Mouse (Mus musculus) hindbrain, embryonic 15.5 days (tissue): ENCODE data around the gene Zc2hc1c. TPM values are rescaled to one million over a fixed set of nuclear protein-coding genes. Genes with fewer than 3 reads are reported as not detected.

Source experiments
- ATAC-seq: fragments of 200-750 bp; cut with Nextera tagmentation; 2 replicates; pipeline ENCODE4 v1.8.0; 2017; ENCODE audit warnings: low read depth, moderate number of reproducible peaks, moderate TSS enrichment; ENCODE audit not compliant: low FRiP score
- H3K27ac ChIP-seq: fragments of 300-500 bp; sonication (generic); replicated peaks from 2 replicates; pipeline ENCODE4 v1.5.1; 2015; ENCODE audit warnings: mild to moderate bottlenecking, inconsistent platforms
- H3K27me3 ChIP-seq: fragments of 300-500 bp; sonication (generic); 2 replicates; pipeline ENCODE4 v1.6.1; 2015; ENCODE audit warnings: control low read depth, inconsistent platforms
- H3K36me3 ChIP-seq: fragments of 300-500 bp; sonication (generic); 2 replicates; pipeline ENCODE4 v1.6.1; 2015; ENCODE audit warnings: control low read depth, inconsistent platforms
- H3K4me1 ChIP-seq: fragments of 300-500 bp; sonication (generic); replicated peaks from 2 replicates; pipeline ENCODE4 v1.6.1; 2015; ENCODE audit warnings: control low read depth, inconsistent platforms
- H3K4me2 ChIP-seq: fragments of 300-500 bp; sonication (generic); 2 replicates; pipeline ENCODE4 v1.6.1; 2015; ENCODE audit warnings: moderate library complexity, mild to moderate bottlenecking, inconsistent platforms
- H3K4me3 ChIP-seq: fragments of 300-500 bp; sonication (generic); 2 replicates; pipeline ENCODE4 v1.5.1; 2015; ENCODE audit warnings: mild to moderate bottlenecking, inconsistent platforms
- H3K9ac ChIP-seq: fragments of 300-500 bp; sonication (generic); 2 replicates; pipeline ENCODE4 v1.6.1; 2015; ENCODE audit warnings: inconsistent platforms
- H3K9me3 ChIP-seq: fragments of 300-500 bp; sonication (generic); 2 replicates; pipeline ENCODE4 v1.6.1; 2016; ENCODE audit warnings: control low read depth, inconsistent platforms
- WGBS: fragments of 180-500 bp; shearing (Covaris S2); methylation state at CpG from one replicate; pipeline ENCODE4 v1.1.7; 2015; 5-methylcytosine and 5-hydroxymethylcytosine counted together
- polyA plus RNA-seq: library from polyadenylated mRNA; unstranded; fragments of >200 nt; fragmentation: Nextera tagmentation; extraction: Ambion mirVana; gene quantifications from 2 replicates; pipeline ENCODE4 v1.2.1, GENCODE M21; 2015

The Zc2hc1c gene
- polyA plus RNA-seq, 1 experiment from 2014 or later, result 2.2 TPM

GRCm38 (mm10) chr12:85286941-85287340 is 1.4 kb upstream of the Zc2hc1c start:
- 41% methylated on average over 4 of the region's 5 CpGs for WGBS
- Histone ChIP-seq H3K4me1 (peaks cover 20% of the 10 kb centered on the region), H3K4me3 (no peak overlapping the region), H3K36me3 (no peaks in the 10 kb centered on the region), H3K27ac (no peak overlapping the region), H3K9ac (no peak overlapping the region), H3K4me2 (no peak overlapping the region), H3K27me3 (no peaks in the 10 kb centered on the region), H3K9me3 (no peaks in the 10 kb centered on the region)
- ATAC-seq, result no peak

- ATAC-seq, result peak; percentile 72
- Histone ChIP-seq H3K27me3 (no peaks in the 10 kb centered on the region), H3K27ac (peak within 1 kb of the TSS; percentile 19), H3K4me1 (peaks cover 20% of the 10 kb centered on the region), H3K36me3 (no peaks in the 10 kb centered on the region), H3K9ac (peak within 1 kb of the TSS; percentile 51), H3K4me3 (peak within 1 kb of the TSS; percentile 46), H3K4me2 (peak within 1 kb of the TSS; percentile 81), H3K9me3 (no peaks in the 10 kb centered on the region)
- WGBS, result 7% methylated on average over 21 of the region's 21 CpGs
Observed at GRCm38 (mm10) chr12:85287809-85288485, 444 bp upstream of the Zc2hc1c start, which contains the start of gene Acyp1. TSS of gene Acyp1 (minus strand) at chr12:85288438.

GRCm38 (mm10) chr12:85289157-85290000 is 988 bp downstream of the Zc2hc1c start:
- peak overlapping the region; percentile 46 for H3K4me3 ChIP-seq
- H3K27ac ChIP-seq, result peak overlapping the region; percentile 19
- H3K9ac ChIP-seq, result peak overlapping the region; percentile 44
- ATAC-seq, result 0 out of 2 replicates have a peak, but pooled peaks have one; percentile 21
- WGBS, result 61% methylated on average over 24 of the region's 24 CpGs
- H3K4me1 ChIP-seq, result peaks cover 20% of the 10 kb centered on the region
- no peaks in the 10 kb centered on the region; the same call in 1 of the 2 replicates for H3K9me3 ChIP-seq
- H3K4me2 ChIP-seq, result peak overlapping the region; percentile 81
- H3K27me3 ChIP-seq, result no peaks in the 10 kb centered on the region
- H3K36me3 ChIP-seq, result no peaks in the 10 kb centered on the region

- no peaks in the 10 kb centered on the region for H3K27me3 ChIP-seq
- no peak overlapping the region for H3K4me3 ChIP-seq
- no peaks in the 10 kb centered on the region; the same call in 1 of the 2 replicates for H3K9me3 ChIP-seq
- H3K36me3 ChIP-seq, result no peaks in the 10 kb centered on the region
- H3K4me2 ChIP-seq, result no peak overlapping the region
- no peak for ATAC-seq
- H3K9ac ChIP-seq, result no peak overlapping the region
- H3K4me1 ChIP-seq, result peaks cover 20% of the 10 kb centered on the region
- H3K27ac ChIP-seq, result no peak overlapping the region
- WGBS, result 84% methylated on average over 10 of the region's 10 CpGs
Observed at GRCm38 (mm10) chr12:85290633-85291032, 2.2 kb downstream of the Zc2hc1c start.

GRCm38 (mm10) chr12:85291541-85291940 is 3.1 kb downstream of the Zc2hc1c start:
- no peaks in the 10 kb centered on the region; the same call in 1 of the 2 replicates for H3K9me3 ChIP-seq
- no peaks in the 10 kb centered on the region for H3K27me3 ChIP-seq
- no peak overlapping the region for H3K4me2 ChIP-seq
- no peak overlapping the region for H3K27ac ChIP-seq
- H3K9ac ChIP-seq, result no peak overlapping the region
- no peaks in the 10 kb centered on the region for H3K36me3 ChIP-seq
- H3K4me3 ChIP-seq, result no peak overlapping the region
- H3K4me1 ChIP-seq, result peaks cover 20% of the 10 kb centered on the region
- no peak for ATAC-seq

GRCm38 (mm10) chr12:85292288-85292687 is 3.9 kb downstream of the Zc2hc1c start:
- WGBS, result 83% methylated on average over 6 of the region's 6 CpGs
- Histone ChIP-seq H3K36me3 (no peaks in the 10 kb centered on the region), H3K27ac (no peak overlapping the region), H3K4me1 (peaks cover 20% of the 10 kb centered on the region), H3K4me2 (no peak overlapping the region), H3K9me3 (no peaks in the 10 kb centered on the region; the same call in 1 of the 2 replicates), H3K27me3 (no peaks in the 10 kb centered on the region), H3K4me3 (no peak overlapping the region), H3K9ac (no peak overlapping the region)
- no peak for ATAC-seq

- Histone ChIP-seq H3K4me3 (no peak overlapping the region), H3K36me3 (no peaks in the 10 kb centered on the region), H3K27ac (no peak overlapping the region), H3K27me3 (no peaks in the 10 kb centered on the region), H3K9ac (no peak overlapping the region), H3K4me2 (no peak overlapping the region), H3K9me3 (no peaks in the 10 kb centered on the region; the same call in 1 of the 2 replicates), H3K4me1 (peaks cover 15% of the 10 kb centered on the region)
- no peak for ATAC-seq
Observed at GRCm38 (mm10) chr12:85292906-85293305, 4.5 kb downstream of the Zc2hc1c start.

GRCm38 (mm10) chr12:85295506-85295905 is 7.1 kb downstream of the Zc2hc1c start:
- peaks cover 7% of the 10 kb centered on the region; the same call in 1 of the 2 replicates for H3K36me3 ChIP-seq
- H3K4me2 ChIP-seq, result no peak overlapping the region
- H3K9ac ChIP-seq, result no peak overlapping the region
- no peaks in the 10 kb centered on the region; the same call in 1 of the 2 replicates for H3K9me3 ChIP-seq
- ATAC-seq, result no peak
- no peaks in the 10 kb centered on the region for H3K4me1 ChIP-seq
- H3K27ac ChIP-seq, result no peak overlapping the region
- no peak overlapping the region for H3K4me3 ChIP-seq
- 85% methylated on average over 2 of the region's 2 CpGs for WGBS
- no peaks in the 10 kb centered on the region for H3K27me3 ChIP-seq

GRCm38 (mm10) chr12:85296915-85297314 is 8.5 kb downstream of the Zc2hc1c start:
- Histone ChIP-seq H3K27me3 (no peaks in the 10 kb centered on the region), H3K9me3 (no peaks in the 10 kb centered on the region; the same call in 1 of the 2 replicates), H3K9ac (no peak overlapping the region), H3K4me2 (no peak overlapping the region), H3K36me3 (peaks cover 21% of the 10 kb centered on the region), H3K27ac (no peak overlapping the region), H3K4me1 (no peaks in the 10 kb centered on the region), H3K4me3 (no peak overlapping the region)
- no peak for ATAC-seq
- WGBS, result 68% methylated on average over 5 of the region's 5 CpGs

- Histone ChIP-seq H3K4me3 (no peak overlapping the region), H3K4me2 (no peak overlapping the region), H3K27me3 (no peaks in the 10 kb centered on the region), H3K36me3 (peaks cover 26% of the 10 kb centered on the region), H3K27ac (no peak overlapping the region), H3K9me3 (no peaks in the 10 kb centered on the region; the same call in 1 of the 2 replicates), H3K9ac (no peak overlapping the region), H3K4me1 (no peaks in the 10 kb centered on the region)
- no peak for ATAC-seq
- WGBS, result 84% methylated on average over 10 of the region's 10 CpGs
Observed at GRCm38 (mm10) chr12:85297345-85297997, 9.1 kb downstream of the Zc2hc1c start.

GRCm38 (mm10) chr12:85298127-85298834 is 9.9 kb downstream of the Zc2hc1c start:
- Histone ChIP-seq H3K27ac (no peak overlapping the region), H3K9ac (no peak overlapping the region), H3K4me3 (no peak overlapping the region), H3K4me1 (no peaks in the 10 kb centered on the region), H3K27me3 (no peaks in the 10 kb centered on the region), H3K4me2 (no peak overlapping the region), H3K9me3 (no peaks in the 10 kb centered on the region; the same call in 1 of the 2 replicates), H3K36me3 (peaks cover 28% of the 10 kb centered on the region)
- ATAC-seq, result no peak
- WGBS, result 85% methylated on average over 11 of the region's 11 CpGs
